Mouse (Mus musculus) hindbrain, embryonic 16.5 days (tissue): ENCODE measurements at regions not wholly inside any gene's neighbourhood (a gene's known extent, or its start where the extent isn't known, plus 50 kb on each side); places are given as distances from the start of the nearest gene placed in this dataset.

Experiments
- ATAC-seq: fragments of 200-750 bp; cut with Nextera tagmentation; 2 replicates; pipeline ENCODE4 v1.8.0; 2017; ENCODE audit warnings: moderate TSS enrichment, moderate library complexity
- H3K27ac ChIP-seq: fragments of 300-500 bp; sonication (generic); 2 replicates; pipeline ENCODE4 v1.5.1; 2014; ENCODE audit warnings: low read depth, mild to moderate bottlenecking, control low read depth, low read length, moderate library complexity
- H3K27me3 ChIP-seq: fragments of 300-500 bp; sonication (generic); replicated peaks from 2 replicates; pipeline ENCODE4 v1.6.1; 2014; ENCODE audit warnings: low read length; ENCODE audit not compliant: control insufficient read depth, insufficient read depth
- H3K36me3 ChIP-seq: fragments of 300-500 bp; sonication (generic); 2 replicates; pipeline ENCODE4 v1.6.1; 2014; ENCODE audit warnings: mild to moderate bottlenecking, low read length, moderate library complexity, mixed read lengths; ENCODE audit not compliant: control insufficient read depth, insufficient read depth
- H3K4me1 ChIP-seq: fragments of 300-500 bp; sonication (generic); 2 replicates; pipeline ENCODE4 v1.6.1; 2014; ENCODE audit warnings: low read depth, low read length; ENCODE audit not compliant: control insufficient read depth, insufficient read depth
- H3K4me2 ChIP-seq: fragments of 300-500 bp; sonication (generic); 2 replicates; pipeline ENCODE4 v1.6.1; 2014; ENCODE audit warnings: mild to moderate bottlenecking, low read length, control low read depth, moderate library complexity
- H3K4me3 ChIP-seq: fragments of 300-500 bp; sonication (generic); 2 replicates; pipeline ENCODE4 v1.5.1; 2014; ENCODE audit warnings: mild to moderate bottlenecking, low read length, control low read depth, moderate library complexity
- H3K9ac ChIP-seq: fragments of 300-500 bp; sonication (generic); 2 replicates; pipeline ENCODE4 v1.6.1; 2014; ENCODE audit warnings: low read depth, mild to moderate bottlenecking, control low read depth, low read length, moderate library complexity
- H3K9me3 ChIP-seq: fragments of 300-500 bp; sonication (generic); 2 replicates; pipeline ENCODE4 v1.6.1; 2014; ENCODE audit warnings: mild to moderate bottlenecking, low read length, moderate library complexity; ENCODE audit not compliant: control insufficient read depth
- WGBS: fragments of 180-500 bp; shearing (Covaris S2); extraction: QIAGEN DNeasy Blood & Tissue Kit; methylation state at CpG from one replicate; pipeline ENCODE4 v1.1.7; 2014; 5-methylcytosine and 5-hydroxymethylcytosine counted together

DNA sequence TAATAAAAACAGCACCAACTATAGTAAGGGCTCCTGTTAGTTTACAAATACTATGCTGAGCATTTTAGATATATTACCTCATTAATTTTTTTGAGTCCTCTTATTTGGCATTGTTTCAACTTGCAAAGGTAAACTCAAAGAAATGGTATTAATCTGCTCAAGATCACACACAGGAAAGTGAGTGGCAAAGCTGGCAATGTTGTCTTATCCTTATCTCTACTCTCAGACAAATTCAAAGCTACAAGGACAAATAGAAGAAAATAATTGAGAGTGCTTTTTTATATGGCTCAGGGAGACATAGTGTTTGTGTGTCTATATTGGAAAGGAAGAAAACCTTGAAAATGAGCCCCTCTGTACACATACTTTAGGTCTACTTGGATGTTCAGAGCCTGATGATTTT lies 411.9 kb upstream of the Mgat4c start:
- Histone ChIP-seq H3K4me2 (no peak overlapping the region), H3K27me3 (no peaks in the 10 kb centered on the region), H3K4me1 (no peaks in the 10 kb centered on the region), H3K36me3 (no peaks in the 10 kb centered on the region), H3K9ac (no peak overlapping the region), H3K27ac (no peak overlapping the region), H3K9me3 (no peaks in the 10 kb centered on the region), H3K4me3 (no peak overlapping the region)
- no peak for ATAC-seq

DNA sequence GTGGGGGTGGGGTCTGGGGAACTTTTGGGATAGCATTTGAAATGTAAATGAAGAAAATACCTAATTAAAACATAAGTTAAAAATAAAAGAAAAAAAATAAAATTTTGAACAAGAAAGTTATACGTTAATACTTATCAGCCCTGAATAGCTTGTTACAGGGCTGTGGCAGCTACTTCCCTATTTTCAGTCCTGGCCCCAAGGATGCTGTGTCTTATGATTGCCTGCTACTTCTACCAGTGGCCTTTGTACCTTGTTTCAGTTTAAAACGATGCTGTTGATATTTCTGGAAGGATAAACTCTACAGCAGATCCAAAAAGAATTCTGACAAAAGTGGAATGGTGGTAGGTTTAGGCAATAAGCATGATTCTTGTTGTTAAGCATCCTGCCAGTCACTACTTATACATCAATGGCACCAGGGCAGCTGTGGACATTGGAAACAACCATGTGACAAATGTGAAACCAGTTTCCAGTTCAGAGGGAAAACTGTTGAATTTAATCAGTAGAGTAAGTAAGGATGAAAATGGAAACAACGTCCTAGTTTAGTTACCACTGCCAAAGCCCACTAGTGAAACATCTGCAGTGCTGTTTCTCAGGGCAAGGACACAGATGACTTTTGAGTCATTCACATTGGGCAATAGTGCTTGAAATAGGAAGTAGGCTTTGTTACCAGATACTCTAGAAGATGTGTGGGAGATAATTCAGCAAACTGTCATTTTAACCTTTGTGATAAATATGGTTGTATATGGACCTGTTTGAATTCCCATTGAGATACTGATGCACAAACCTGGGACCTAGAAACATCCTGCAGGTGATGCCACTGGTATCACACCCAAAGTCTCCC lies 409.6 kb upstream of the Mgat4c start:
- no peak for ATAC-seq
- Histone ChIP-seq H3K9me3 (no peaks in the 10 kb centered on the region), H3K4me3 (no peak overlapping the region), H3K9ac (no peak overlapping the region), H3K36me3 (no peaks in the 10 kb centered on the region), H3K27me3 (no peaks in the 10 kb centered on the region), H3K4me2 (no peak overlapping the region), H3K4me1 (no peaks in the 10 kb centered on the region), H3K27ac (no peak overlapping the region)
- WGBS, result 83% methylated on average over 3 of the region's 3 CpGs

DNA sequence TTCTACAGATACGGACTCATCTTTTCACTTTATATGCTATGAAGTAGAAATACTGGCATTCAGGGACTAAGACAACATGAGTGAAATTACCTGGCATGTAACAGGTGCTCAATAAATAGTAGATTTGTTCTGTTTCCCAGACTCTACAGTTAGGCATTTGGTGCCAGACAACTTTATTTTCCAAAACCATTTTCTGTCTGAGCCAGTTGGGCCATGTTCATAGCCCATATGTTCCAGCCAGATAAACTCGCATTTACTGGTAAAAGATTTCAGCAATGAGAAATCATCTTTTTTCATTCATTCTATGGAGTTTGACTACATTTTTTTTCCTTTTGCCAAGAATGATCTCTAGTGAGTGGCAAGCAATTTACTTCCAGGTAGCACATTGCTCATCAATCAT lies 393.2 kb upstream of the Mgat4c start:
- H3K36me3 ChIP-seq, result no peaks in the 10 kb centered on the region
- H3K4me3 ChIP-seq, result no peak overlapping the region
- H3K9ac ChIP-seq, result no peak overlapping the region
- H3K27me3 ChIP-seq, result no peaks in the 10 kb centered on the region
- no peak for ATAC-seq
- H3K4me2 ChIP-seq, result no peak overlapping the region
- no peaks in the 10 kb centered on the region for H3K4me1 ChIP-seq
- no peaks in the 10 kb centered on the region for H3K9me3 ChIP-seq
- WGBS, result 90% methylated on average over 2 of the region's 2 CpGs
- H3K27ac ChIP-seq, result no peak overlapping the region

DNA sequence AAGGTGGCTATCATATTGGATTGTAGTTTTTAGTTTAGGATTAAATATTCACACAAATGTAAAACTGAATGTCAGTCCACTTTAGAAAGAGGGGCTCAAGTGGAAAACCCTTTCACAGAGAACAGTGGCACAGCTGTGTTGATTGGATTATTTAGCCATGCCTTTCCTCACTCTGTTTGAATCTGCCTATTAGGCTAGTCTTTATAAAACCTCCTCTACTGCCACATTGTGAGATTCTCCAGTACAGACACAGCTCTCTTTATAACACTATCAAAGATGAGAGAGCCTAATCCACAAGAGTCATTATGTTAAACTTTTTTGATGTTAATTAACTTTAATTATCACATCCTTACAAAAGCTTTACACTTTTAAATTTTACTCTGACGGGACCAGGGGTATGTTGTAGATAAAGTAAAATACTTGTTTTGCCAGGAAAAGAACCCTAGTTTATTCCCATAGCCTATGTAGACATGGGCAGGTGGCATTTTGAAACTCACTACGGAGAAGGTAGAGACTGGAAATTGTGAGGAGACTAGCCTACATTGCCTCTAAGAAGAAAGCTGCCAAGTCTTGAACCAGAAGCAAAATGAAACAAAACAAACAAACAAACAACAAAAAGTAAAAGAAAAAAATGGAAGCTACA lies 379.0 kb upstream of the Mgat4c start:
- no peaks in the 10 kb centered on the region for H3K9me3 ChIP-seq
- H3K4me3 ChIP-seq, result no peak overlapping the region
- no peaks in the 10 kb centered on the region for H3K36me3 ChIP-seq
- ATAC-seq, result no peak
- WGBS, result 55% methylated on average over 2 of the region's 2 CpGs
- no peak overlapping the region for H3K9ac ChIP-seq
- no peak overlapping the region for H3K4me2 ChIP-seq
- H3K4me1 ChIP-seq, result no peaks in the 10 kb centered on the region
- H3K27me3 ChIP-seq, result no peaks in the 10 kb centered on the region
- no peak overlapping the region for H3K27ac ChIP-seq

DNA sequence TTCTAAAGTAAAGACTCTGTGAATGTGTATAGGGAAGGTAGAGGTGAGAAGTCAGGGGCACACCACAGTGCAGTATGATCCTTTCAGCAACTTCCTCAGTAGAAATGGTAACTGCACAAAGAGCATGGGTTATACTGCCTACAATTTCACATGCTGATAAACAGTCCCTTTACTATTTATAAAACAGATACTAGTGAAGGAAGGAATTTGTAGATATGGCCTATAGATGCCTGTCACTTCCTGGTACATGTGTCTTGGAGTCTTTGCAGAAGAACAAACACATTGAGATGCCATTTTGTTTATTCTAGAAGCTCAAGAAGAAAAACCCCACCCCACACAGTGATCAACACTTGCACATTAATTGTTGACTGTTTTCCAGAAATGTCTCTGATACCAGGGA lies 377.2 kb upstream of the Mgat4c start:
- Histone ChIP-seq H3K4me2 (no peak overlapping the region), H3K4me3 (no peak overlapping the region), H3K36me3 (no peaks in the 10 kb centered on the region), H3K9me3 (no peaks in the 10 kb centered on the region), H3K4me1 (no peaks in the 10 kb centered on the region), H3K27ac (no peak overlapping the region), H3K27me3 (no peaks in the 10 kb centered on the region), H3K9ac (no peak overlapping the region)
- ATAC-seq, result no peak

DNA sequence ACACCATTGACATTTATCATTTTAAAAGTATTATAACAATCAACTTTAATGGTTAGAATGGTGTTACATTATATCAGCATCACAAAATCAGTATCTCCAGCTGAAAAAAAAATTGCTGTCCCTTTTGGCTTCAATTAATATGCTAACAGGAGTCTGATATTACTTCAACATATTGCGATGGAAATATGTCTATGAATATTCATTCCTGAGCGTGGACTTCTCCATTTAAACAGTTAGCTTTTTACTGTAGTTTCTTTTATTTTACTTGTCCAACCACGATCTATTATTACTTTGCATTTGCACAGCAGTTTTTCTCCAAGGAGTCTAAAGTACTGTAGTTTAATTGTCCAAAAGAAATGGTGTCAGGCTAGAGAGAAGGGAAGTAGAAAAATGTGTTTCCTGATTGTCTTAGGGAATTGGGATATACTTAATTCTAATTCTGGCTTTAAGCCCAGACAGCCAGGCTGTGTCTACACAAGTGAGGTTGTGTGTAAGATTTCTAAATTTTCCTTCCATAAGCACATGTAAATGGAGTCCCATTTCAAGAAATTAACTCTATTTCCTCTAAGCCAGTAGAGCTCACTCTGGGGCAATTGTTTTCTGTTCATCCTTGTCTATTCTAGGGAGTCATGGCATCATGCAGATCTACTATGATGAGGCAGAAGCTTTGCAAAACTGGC lies 364.5 kb upstream of the Mgat4c start:
- Histone ChIP-seq H3K4me3 (no peak overlapping the region), H3K4me1 (peaks cover 3% of the 10 kb centered on the region; the same call in 1 of the 2 replicates), H3K4me2 (no peak overlapping the region), H3K27ac (no peak overlapping the region; the same call in 1 of the 2 replicates), H3K9me3 (no peaks in the 10 kb centered on the region), H3K9ac (no peak overlapping the region), H3K27me3 (no peaks in the 10 kb centered on the region), H3K36me3 (no peaks in the 10 kb centered on the region)
- WGBS, result 54% methylated on average over 3 of the region's 3 CpGs
- peak; percentile 89 for ATAC-seq

DNA sequence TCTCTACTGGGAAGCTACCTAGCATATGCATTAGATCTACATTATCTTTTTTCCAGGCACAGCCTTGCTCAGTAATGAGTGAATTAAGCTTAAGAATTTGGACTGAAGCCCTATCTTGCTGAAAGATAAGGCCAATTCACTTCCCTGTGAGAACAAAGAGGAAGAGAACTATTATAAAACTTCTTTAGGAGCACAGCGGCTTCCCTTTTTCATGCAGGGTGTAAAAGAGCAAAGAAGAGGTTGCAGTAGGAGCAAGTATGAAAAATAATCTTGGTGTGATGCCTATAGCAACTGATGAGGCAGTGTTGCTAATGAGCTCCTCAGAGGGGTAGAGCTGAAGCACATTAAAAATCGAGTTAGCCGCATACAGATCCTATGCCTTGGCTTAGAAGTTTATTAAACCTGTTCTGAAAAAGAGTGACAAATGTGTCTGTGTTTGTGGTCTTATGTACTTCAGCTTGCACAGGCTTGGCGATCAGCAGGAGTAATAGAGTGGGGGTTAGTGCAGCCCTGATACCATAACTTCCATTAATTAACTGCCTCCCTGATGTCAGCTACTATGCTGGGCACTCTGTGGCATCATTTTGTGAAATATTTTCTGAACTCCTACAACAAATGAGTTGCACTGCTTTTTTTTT lies 360.1 kb upstream of the Mgat4c start:
- H3K4me1 ChIP-seq, result peaks cover 3% of the 10 kb centered on the region; the same call in 1 of the 2 replicates
- WGBS, result 66% methylated on average over 4 of the region's 4 CpGs
- peak; percentile 76 for ATAC-seq
- H3K4me2 ChIP-seq, result no peak overlapping the region
- no peak overlapping the region; the same call in 1 of the 2 replicates for H3K27ac ChIP-seq
- no peaks in the 10 kb centered on the region for H3K36me3 ChIP-seq
- H3K27me3 ChIP-seq, result no peaks in the 10 kb centered on the region
- H3K4me3 ChIP-seq, result no peak overlapping the region
- no peak overlapping the region for H3K9ac ChIP-seq
- H3K9me3 ChIP-seq, result no peaks in the 10 kb centered on the region

DNA sequence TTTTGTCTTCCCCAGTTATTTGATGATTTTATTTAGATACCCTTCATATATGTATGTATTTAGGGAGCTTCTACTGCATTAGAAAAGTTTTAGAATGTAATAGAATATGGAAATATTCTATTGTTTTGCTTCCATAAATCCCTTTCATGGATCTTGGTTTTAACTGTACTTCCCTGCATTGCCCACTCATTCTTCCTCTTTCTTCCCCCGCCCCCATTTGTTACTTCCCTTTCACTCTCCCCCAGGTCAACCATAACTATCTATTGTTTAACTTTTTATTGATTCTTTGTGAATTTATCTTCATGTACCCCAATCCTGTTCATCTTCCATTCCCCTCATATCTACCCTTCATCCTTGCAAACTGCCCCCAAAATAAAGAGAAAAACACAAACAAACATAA lies 356.8 kb upstream of the Mgat4c start:
- 85% methylated on average over 1 of the region's 1 CpGs for whole genome bisulfite sequencing
- no peak overlapping the region for H3K4me3 ChIP-seq

DNA sequence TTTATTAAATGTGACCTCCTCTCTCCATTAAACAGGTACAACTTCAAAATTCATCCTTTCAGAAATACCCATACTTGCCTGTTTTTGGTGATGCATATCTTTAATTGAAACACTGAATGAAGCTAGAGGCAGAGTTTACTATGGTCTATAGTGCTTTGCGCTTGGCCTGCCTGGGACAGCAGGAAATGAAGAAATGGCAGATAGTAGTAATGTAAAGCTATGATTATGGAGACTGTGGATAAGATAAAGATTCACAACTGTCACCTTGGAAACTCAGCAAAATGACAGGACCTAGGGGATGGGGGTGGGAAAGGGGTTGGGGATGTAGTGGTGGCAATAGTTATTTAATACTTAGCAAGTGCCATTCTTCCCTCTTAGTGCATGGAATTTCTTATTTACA lies 352.7 kb upstream of the Mgat4c start:
- Histone ChIP-seq H3K4me1 (no peaks in the 10 kb centered on the region), H3K27me3 (no peaks in the 10 kb centered on the region), H3K36me3 (no peaks in the 10 kb centered on the region), H3K9ac (no peak overlapping the region), H3K9me3 (no peaks in the 10 kb centered on the region), H3K4me3 (no peak overlapping the region), H3K4me2 (no peak overlapping the region), H3K27ac (no peak overlapping the region)
- no peak for ATAC-seq
- 98% methylated on average over 1 of the region's 1 CpGs for WGBS

More for the DNA sequence above, 356.8 kb upstream of the Mgat4c start:
- no peak overlapping the region for H3K9ac ChIP-seq
- no peaks in the 10 kb centered on the region for H3K36me3 ChIP-seq
- peaks cover 3% of the 10 kb centered on the region; the same call in 1 of the 2 replicates for H3K4me1 ChIP-seq
- H3K27ac ChIP-seq, result no peak overlapping the region
- H3K27me3 ChIP-seq, result no peaks in the 10 kb centered on the region
- no peaks in the 10 kb centered on the region for H3K9me3 ChIP-seq
- no peak overlapping the region for H3K4me2 ChIP-seq
- ATAC-seq, result no peak
